Mouse (Mus musculus) limb, embryonic 13.5 days (tissue): ENCODE data around the gene Hsbp1. TPM values are rescaled to one million over a fixed set of nuclear protein-coding genes. Genes with fewer than 3 reads are reported as not detected.
"Not testable (repeated sequence)": the region's sequence is repeated elsewhere in the genome, so short reads cannot be mapped to it uniquely, and the experiment has no call there.

ENCODE experiments used
- ATAC-seq: fragments of 200-750 bp; cut with Nextera tagmentation; 2 replicates; pipeline ENCODE4 v1.8.0; 2017; ENCODE audit warnings: low read depth, moderate number of reproducible peaks, moderate TSS enrichment; ENCODE audit not compliant: low FRiP score
- H3K27ac ChIP-seq: fragments of 300-500 bp; sonication (generic); 2 replicates; pipeline ENCODE4 v1.5.1; 2015; ENCODE audit warnings: inconsistent platforms, mild to moderate bottlenecking, moderate library complexity
- H3K27me3 ChIP-seq: fragments of 300-500 bp; sonication (generic); 2 replicates; pipeline ENCODE4 v1.6.1; 2015; ENCODE audit warnings: mild to moderate bottlenecking, inconsistent platforms
- H3K36me3 ChIP-seq: fragments of 300-500 bp; sonication (generic); 2 replicates; pipeline ENCODE4 v1.6.1; 2015; ENCODE audit warnings: inconsistent platforms, mild to moderate bottlenecking, moderate library complexity
- H3K4me1 ChIP-seq: fragments of 300-500 bp; sonication (generic); 2 replicates; pipeline ENCODE4 v1.6.1; 2015; ENCODE audit warnings: inconsistent platforms
- H3K4me2 ChIP-seq: fragments of 300-500 bp; sonication (generic); replicated peaks from 2 replicates; pipeline ENCODE4 v1.6.1; 2015; ENCODE audit warnings: inconsistent platforms, mild to moderate bottlenecking, moderate library complexity
- H3K4me3 ChIP-seq: fragments of 300-500 bp; sonication (generic); 2 replicates; pipeline ENCODE4 v1.5.1; 2015; ENCODE audit warnings: moderate library complexity, mild to moderate bottlenecking, inconsistent platforms
- H3K9ac ChIP-seq: fragments of 300-500 bp; sonication (generic); 2 replicates; pipeline ENCODE4 v1.6.1; 2015; ENCODE audit warnings: mild to moderate bottlenecking, inconsistent platforms
- H3K9me3 ChIP-seq: fragments of 300-500 bp; sonication (generic); 2 replicates; pipeline ENCODE4 v1.6.1; 2016; ENCODE audit warnings: inconsistent platforms
- WGBS: fragments of 180-500 bp; shearing (Covaris S2); methylation state at CpG from one replicate; pipeline ENCODE4 v1.1.7; 2015; 5-methylcytosine and 5-hydroxymethylcytosine counted together
- polyA plus RNA-seq: library from polyadenylated mRNA; unstranded; fragments of >200 nt; fragmentation: Nextera tagmentation; extraction: Ambion mirVana; gene quantifications from 2 replicates; pipeline ENCODE4 v1.2.1, GENCODE M21; 2015

Gene Hsbp1
- polyA plus RNA-seq, 1 experiment from 2014 or later, result 356 TPM

GRCm38 (mm10) chr8:119352977-119353658 lies 8.8 kb downstream of the Hsbp1 start:
- Histone ChIP-seq H3K4me3 (no peak overlapping the region), H3K9ac (no peak overlapping the region), H3K4me1 (peaks cover 4% of the 10 kb centered on the region), H3K27ac (no peak overlapping the region), H3K9me3 (no peaks in the 10 kb centered on the region), H3K4me2 (no peak overlapping the region), H3K27me3 (no peaks in the 10 kb centered on the region), H3K36me3 (peaks cover 24% of the 10 kb centered on the region)
- WGBS, result 85% methylated on average over 10 of the region's 10 CpGs
- no peak for ATAC-seq

- no peak overlapping the region for H3K4me2 ChIP-seq
- H3K9me3 ChIP-seq, result no peaks in the 10 kb centered on the region
- H3K36me3 ChIP-seq, result peaks cover 19% of the 10 kb centered on the region
- H3K9ac ChIP-seq, result no peak overlapping the region
- 78% methylated on average over 6 of the region's 6 CpGs for WGBS
- H3K4me1 ChIP-seq, result peaks cover 9% of the 10 kb centered on the region
- no peak overlapping the region for H3K27ac ChIP-seq
- ATAC-seq, result no peak
- H3K4me3 ChIP-seq, result no peak overlapping the region
- H3K27me3 ChIP-seq, result no peaks in the 10 kb centered on the region
Measured at GRCm38 (mm10) chr8:119353659-119354023, 9.4 kb downstream of the Hsbp1 start.

GRCm38 (mm10) chr8:119356631-119357030 lies 12.3 kb downstream of the Hsbp1 start:
- H3K4me3 ChIP-seq, H3K27ac ChIP-seq, H3K4me2 ChIP-seq, H3K9ac ChIP-seq, H3K9me3 ChIP-seq, ATAC-seq, H3K27me3 ChIP-seq, H3K36me3 ChIP-seq: not testable (repeated sequence)
- H3K4me1 ChIP-seq, result peaks cover 12% of the 10 kb centered on the region
- WGBS, result 72% methylated on average over 5 of the region's 5 CpGs

GRCm38 (mm10) chr8:119358175-119358574 lies 13.9 kb downstream of the Hsbp1 start:
- no peaks in the 10 kb centered on the region for H3K9me3 ChIP-seq
- no peaks in the 10 kb centered on the region for H3K36me3 ChIP-seq
- H3K9ac ChIP-seq, result no peak overlapping the region
- H3K4me1 ChIP-seq, result peaks cover 12% of the 10 kb centered on the region
- 44% methylated on average over 7 of the region's 7 CpGs for WGBS
- H3K4me2 ChIP-seq, result no peak overlapping the region
- no peak for ATAC-seq
- H3K27ac ChIP-seq, result no peak overlapping the region
- H3K4me3 ChIP-seq, result no peak overlapping the region
- H3K27me3 ChIP-seq, result no peaks in the 10 kb centered on the region

- WGBS, result 39% methylated on average over 14 of the region's 14 CpGs
- Histone ChIP-seq H3K9ac (no peak overlapping the region), H3K4me1 (peaks cover 12% of the 10 kb centered on the region), H3K4me2 (no peak overlapping the region), H3K9me3 (no peaks in the 10 kb centered on the region), H3K36me3 (no peaks in the 10 kb centered on the region), H3K27me3 (no peaks in the 10 kb centered on the region), H3K27ac (no peak overlapping the region), H3K4me3 (no peak overlapping the region)
- no peak for ATAC-seq
Measured at GRCm38 (mm10) chr8:119358836-119359235, 14.5 kb downstream of the Hsbp1 start.

GRCm38 (mm10) chr8:119360686-119361295 lies 16.5 kb downstream of the Hsbp1 start:
- no peaks in the 10 kb centered on the region for H3K9me3 ChIP-seq
- H3K4me3 ChIP-seq, result no peak overlapping the region
- no peak overlapping the region for H3K9ac ChIP-seq
- H3K27ac ChIP-seq, result no peak overlapping the region
- H3K27me3 ChIP-seq, result no peaks in the 10 kb centered on the region
- 74% methylated on average over 8 of the region's 8 CpGs for WGBS
- peaks cover 12% of the 10 kb centered on the region for H3K4me1 ChIP-seq
- ATAC-seq, result no peak
- no peaks in the 10 kb centered on the region for H3K36me3 ChIP-seq
- no peak overlapping the region for H3K4me2 ChIP-seq

GRCm38 (mm10) chr8:119374716-119375115 lies 30.4 kb downstream of the Hsbp1 start:
- H3K9ac ChIP-seq, H3K4me2 ChIP-seq, H3K4me1 ChIP-seq, H3K27me3 ChIP-seq, H3K27ac ChIP-seq, H3K9me3 ChIP-seq, H3K4me3 ChIP-seq, ATAC-seq, H3K36me3 ChIP-seq: not testable (repeated sequence)
- 87% methylated on average over 9 of the region's 9 CpGs for WGBS

GRCm38 (mm10) chr8:119378476-119378875 lies 34.2 kb downstream of the Hsbp1 start:
- Histone ChIP-seq H3K9ac (no peak overlapping the region), H3K4me1 (no peaks in the 10 kb centered on the region), H3K27me3 (0 out of 2 replicates have a peak, but pooled peaks cover 6% of the 10 kb centered on the region), H3K9me3 (no peaks in the 10 kb centered on the region), H3K27ac (no peak overlapping the region), H3K4me2 (no peak overlapping the region), H3K36me3 (no peaks in the 10 kb centered on the region), H3K4me3 (no peak overlapping the region)
- WGBS, result 76% methylated on average over 7 of the region's 7 CpGs
- ATAC-seq, result no peak

GRCm38 (mm10) chr8:119380619-119381018 lies 36.3 kb downstream of the Hsbp1 start:
- no peaks in the 10 kb centered on the region for H3K36me3 ChIP-seq
- no peaks in the 10 kb centered on the region for H3K9me3 ChIP-seq
- H3K4me1 ChIP-seq, result no peaks in the 10 kb centered on the region
- 38% methylated on average over 4 of the region's 4 CpGs for WGBS
- peaks cover 9% of the 10 kb centered on the region for H3K27me3 ChIP-seq
- no peak overlapping the region for H3K4me3 ChIP-seq
- no peak overlapping the region for H3K9ac ChIP-seq
- H3K27ac ChIP-seq, result no peak overlapping the region
- H3K4me2 ChIP-seq, result no peak overlapping the region
- ATAC-seq, result no peak

- no peak overlapping the region for H3K4me2 ChIP-seq
- H3K9me3 ChIP-seq, result no peaks in the 10 kb centered on the region
- H3K9ac ChIP-seq, result no peak overlapping the region
- H3K36me3 ChIP-seq, result no peaks in the 10 kb centered on the region
- no peaks in the 10 kb centered on the region for H3K4me1 ChIP-seq
- 21% methylated on average over 10 of the region's 10 CpGs for WGBS
- peak; percentile 11; the same call in 1 of the 2 replicates for ATAC-seq
- no peak overlapping the region for H3K4me3 ChIP-seq
- no peak overlapping the region for H3K27ac ChIP-seq
- peaks cover 34% of the 10 kb centered on the region for H3K27me3 ChIP-seq
Measured at GRCm38 (mm10) chr8:119384478-119384877, 40.2 kb downstream of the Hsbp1 start.

- H3K27ac ChIP-seq, result no peak overlapping the region
- no peaks in the 10 kb centered on the region for H3K36me3 ChIP-seq
- 70% methylated on average over 6 of the region's 6 CpGs for WGBS
- H3K27me3 ChIP-seq, result peaks cover 37% of the 10 kb centered on the region
- no peak overlapping the region for H3K4me3 ChIP-seq
- ATAC-seq, result no peak
- no peaks in the 10 kb centered on the region for H3K4me1 ChIP-seq
- H3K4me2 ChIP-seq, result no peak overlapping the region
- no peak overlapping the region for H3K9ac ChIP-seq
- H3K9me3 ChIP-seq, result no peaks in the 10 kb centered on the region
Measured at GRCm38 (mm10) chr8:119385854-119386253, 41.6 kb downstream of the Hsbp1 start.

- Histone ChIP-seq H3K4me1 (no peaks in the 10 kb centered on the region), H3K4me2 (no peak overlapping the region), H3K9ac (no peak overlapping the region), H3K36me3 (no peaks in the 10 kb centered on the region), H3K4me3 (no peak overlapping the region), H3K27ac (no peak overlapping the region), H3K9me3 (no peaks in the 10 kb centered on the region), H3K27me3 (peaks cover 41% of the 10 kb centered on the region)
- ATAC-seq, result no peak
- WGBS, result 77% methylated on average over 6 of the region's 6 CpGs
Measured at GRCm38 (mm10) chr8:119386988-119387387, 42.7 kb downstream of the Hsbp1 start.

GRCm38 (mm10) chr8:119394097-119394496 lies 49.8 kb downstream of the Hsbp1 start:
- H3K4me3 ChIP-seq, result peak overlapping the region; percentile 89
- H3K36me3 ChIP-seq, result no peaks in the 10 kb centered on the region
- no peak overlapping the region for H3K27ac ChIP-seq
- peak overlapping the region; percentile 100 for H3K4me2 ChIP-seq
- H3K27me3 ChIP-seq, result peaks cover 37% of the 10 kb centered on the region
- WGBS, result 79% methylated on average over 9 of the region's 9 CpGs
- no peaks in the 10 kb centered on the region for H3K9me3 ChIP-seq
- 0 out of 2 replicates have a peak, but pooled peaks have one; percentile 2 for ATAC-seq
- H3K4me1 ChIP-seq, result peaks cover 13% of the 10 kb centered on the region
- peak overlapping the region; percentile 92 for H3K9ac ChIP-seq
